Mouse (Mus musculus) stomach, embryonic 14.5 days (tissue): ENCODE measurements around the gene Acsl1. TPM values are rescaled to one million over a fixed set of nuclear protein-coding genes. Genes with fewer than 3 reads are reported as not detected.
"Not testable (repeated sequence)": the region's sequence is repeated elsewhere in the genome, so short reads cannot be mapped to it uniquely, and the experiment has no call there.

ENCODE experiments used
- ATAC-seq: fragments of 200-750 bp; cut with Nextera tagmentation; 2 replicates; pipeline ENCODE4 v1.8.0; 2017; ENCODE audit warnings: low read depth, moderate TSS enrichment; ENCODE audit not compliant: insufficient number of reproducible peaks, insufficient read depth, low FRiP score
- H3K27ac ChIP-seq: fragments of 300-500 bp; sonication (generic); 2 replicates; pipeline ENCODE4 v1.5.1; 2014; ENCODE audit warnings: mild to moderate bottlenecking, low read length, moderate library complexity, mixed read lengths
- H3K27me3 ChIP-seq: fragments of 300-500 bp; sonication (generic); 2 replicates; pipeline ENCODE4 v1.6.1; 2014; ENCODE audit warnings: low read length, control low read depth, mixed read lengths; ENCODE audit not compliant: control insufficient read depth, insufficient read depth
- H3K36me3 ChIP-seq: fragments of 300-500 bp; sonication (generic); 2 replicates; pipeline ENCODE4 v1.6.1; 2014; ENCODE audit warnings: mild to moderate bottlenecking, control low read depth, low read length, moderate library complexity, mixed read lengths; ENCODE audit not compliant: control insufficient read depth, insufficient read depth
- H3K4me1 ChIP-seq: fragments of 300-500 bp; sonication (generic); 2 replicates; pipeline ENCODE4 v1.6.1; 2014; ENCODE audit warnings: low read length, control low read depth, mixed read lengths; ENCODE audit not compliant: control insufficient read depth, insufficient read depth
- H3K4me2 ChIP-seq: fragments of 300-500 bp; sonication (generic); replicated peaks from 2 replicates; pipeline ENCODE4 v1.6.1; 2014; ENCODE audit warnings: low read depth, low read length, control low read depth
- H3K4me3 ChIP-seq: fragments of 300-500 bp; sonication (generic); 2 replicates; pipeline ENCODE4 v1.5.1; 2014; ENCODE audit warnings: low read depth, low read length, control low read depth
- H3K9ac ChIP-seq: fragments of 300-500 bp; sonication (generic); replicated peaks from 2 replicates; pipeline ENCODE4 v1.6.1; 2014; ENCODE audit warnings: low read depth, mild to moderate bottlenecking, control low read depth, low read length, moderate library complexity, mixed read lengths
- H3K9me3 ChIP-seq: fragments of 300-500 bp; sonication (generic); 2 replicates; pipeline ENCODE4 v1.6.1; 2016; ENCODE audit warnings: low read depth, low read length, control low read depth; ENCODE audit not compliant: control insufficient read depth
- WGBS: fragments of 180-500 bp; shearing (Covaris S2); extraction: QIAGEN DNeasy Blood & Tissue Kit; methylation state at CpG from one replicate; pipeline ENCODE4 v1.1.7; 2014; 5-methylcytosine and 5-hydroxymethylcytosine counted together
- polyA plus RNA-seq: library from polyadenylated mRNA; unstranded; fragments of >200 nt; fragmentation: Nextera tagmentation; extraction: Ambion mirVana; gene quantifications from 2 replicates; pipeline ENCODE4 v1.2.1, GENCODE M21; 2014

The Acsl1 gene
- polyA plus RNA-seq, 1 experiment from 2014 or later = 17.8 TPM

DNA sequence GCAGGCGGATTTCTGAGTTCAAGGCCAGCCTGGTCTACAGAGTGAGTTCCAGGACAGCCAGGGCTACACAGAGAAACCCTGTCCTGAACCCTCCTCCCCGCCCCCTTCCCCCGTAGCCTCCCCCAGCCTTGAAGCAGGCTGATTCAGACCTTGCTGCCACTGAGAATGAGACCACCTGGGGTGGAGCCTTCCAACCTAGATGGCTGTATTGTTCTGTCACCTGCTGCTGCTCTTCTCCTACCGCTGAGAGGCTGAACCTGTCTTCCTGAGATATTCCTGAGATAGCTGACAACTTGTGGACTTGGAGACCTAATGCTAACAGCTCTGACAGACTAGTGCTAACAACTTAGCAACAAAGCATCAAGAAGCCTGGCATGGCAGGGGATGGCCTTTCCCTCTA, 113.5 kb downstream of the Acsl1 start:
- H3K36me3 ChIP-seq = peaks cover 21% of the 10 kb centered on the region; the same call in 1 of the 2 replicates
- not testable (repeated sequence) for H3K4me3 ChIP-seq, ATAC-seq, H3K27me3 ChIP-seq, H3K9ac ChIP-seq, H3K27ac ChIP-seq, H3K9me3 ChIP-seq, H3K4me1 ChIP-seq, H3K4me2 ChIP-seq
- 49% methylated on average over 4 of the region's 4 CpGs for WGBS

DNA sequence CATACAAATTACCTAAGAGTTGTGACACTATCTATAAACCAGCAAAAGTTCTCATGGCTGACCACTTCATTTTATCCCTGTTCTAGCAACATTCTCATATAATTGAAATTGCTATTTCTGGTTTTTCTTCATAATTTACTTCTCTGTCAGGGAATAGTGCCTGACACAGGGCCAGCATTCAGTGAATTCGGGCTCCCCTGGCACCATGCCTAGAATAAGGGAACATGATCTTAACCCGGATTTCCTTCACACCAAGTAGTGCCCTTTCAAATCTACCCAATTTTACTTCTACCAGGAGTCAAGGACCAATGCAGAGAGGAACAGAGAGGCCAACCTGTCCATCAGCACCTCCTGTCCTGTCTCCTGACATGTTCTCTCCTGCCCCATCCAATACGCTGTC, 114.7 kb downstream of the Acsl1 start:
- peaks cover 11% of the 10 kb centered on the region; the same call in 1 of the 2 replicates for H3K36me3 ChIP-seq
- H3K4me1 ChIP-seq = no peaks in the 10 kb centered on the region
- 75% methylated on average over 3 of the region's 3 CpGs for WGBS
- H3K27me3 ChIP-seq = no peaks in the 10 kb centered on the region
- no peak overlapping the region for H3K9ac ChIP-seq
- no peak overlapping the region for H3K27ac ChIP-seq
- H3K4me2 ChIP-seq = no peak overlapping the region
- H3K4me3 ChIP-seq = no peak overlapping the region
- no peaks in the 10 kb centered on the region for H3K9me3 ChIP-seq
- ATAC-seq = no peak

Other genes starting within 250 kb of the Acsl1 start
- not detected in 2 replicates for gene Helt, start 176.4 kb upstream of the Acsl1 start, polyA plus RNA-seq
- gene Cenpu, start 81.0 kb downstream of the Acsl1 start, polyA plus RNA-seq = 14.4 and 15.3 TPM in 2 replicates
- gene Primpol, start 146.2 kb downstream of the Acsl1 start, polyA plus RNA-seq = 15.5 and 15.8 TPM in 2 replicates
- 53.9 and 56.0 TPM in 2 replicates for gene Casp3, start 146.3 kb downstream of the Acsl1 start, polyA plus RNA-seq